Mouse (Mus musculus): ENCODE results near the gene Trdmt1. TPM values are rescaled to one million over a fixed set of nuclear protein-coding genes. Genes with fewer than 3 reads are reported as not detected.

Trdmt1 gene
- polyA plus RNA-seq, 1 experiment = 3.1 TPM

DNA sequence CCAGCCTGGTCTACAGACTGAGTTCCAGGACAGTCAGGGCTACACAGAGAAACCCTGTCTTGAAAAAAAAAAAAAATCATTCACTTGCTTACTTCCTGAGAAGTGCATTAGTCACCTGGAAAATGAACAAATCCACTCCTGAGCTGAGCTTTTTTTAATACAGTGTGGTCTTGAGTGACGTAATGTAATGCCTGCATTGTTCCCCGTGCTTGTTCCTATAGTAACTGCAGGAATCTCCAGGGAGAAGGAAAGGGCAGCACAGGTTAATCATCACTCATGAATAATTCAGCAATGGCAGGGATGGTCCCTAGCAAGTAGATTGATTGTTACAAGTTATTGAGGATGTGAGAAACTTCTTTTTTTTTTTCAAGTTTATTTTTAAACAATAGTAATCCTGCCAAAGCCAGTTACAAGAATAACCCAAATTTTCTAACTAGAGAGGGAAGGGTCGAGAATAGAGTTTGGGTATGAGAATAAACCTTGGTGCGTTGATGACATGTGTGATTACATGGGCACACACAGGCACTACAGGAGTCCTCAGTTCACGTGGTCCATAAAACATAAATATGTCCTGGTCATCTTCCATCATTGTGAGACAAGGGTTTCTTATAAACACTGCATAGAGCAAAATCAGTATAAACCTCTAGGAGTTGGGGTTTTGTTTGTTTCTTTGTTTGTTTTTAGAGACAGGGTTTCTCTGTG is 44.0 kb downstream of the Trdmt1 start:
- Histone ChIP-seq H3K4me1 (ENCODE audit: control insufficient read depth, insufficient read depth, low read length) (no peaks in the 10 kb centered on the region), H3K4me3 (replicated peaks; ENCODE audit: control insufficient read depth, low read depth, low read length) (no peak overlapping the region), H3K27ac (ENCODE audit: control insufficient read depth, insufficient read depth, low read depth, low read length, poor library complexity) (no peak overlapping the region)
- TF ChIP-seq CTCF (IDR thresholded peaks at IDR 0.05; ENCODE audit: control insufficient read depth, insufficient read depth, low read length) = no peak
- no peak for TF ChIP-seq POLR2A (IDR thresholded peaks at IDR 0.05; ENCODE audit: borderline replicate concordance, control insufficient read depth, low read depth, low read length)
- WGBS = 75% methylated on average over 5 of the region's 5 CpGs

- no peak for TF ChIP-seq POLR2A (IDR thresholded peaks at IDR 0.05; ENCODE audit: borderline replicate concordance, control insufficient read depth, low read depth, low read length)
- no peak for TF ChIP-seq CTCF (IDR thresholded peaks at IDR 0.05; ENCODE audit: control insufficient read depth, insufficient read depth, low read length)
- Histone ChIP-seq H3K4me3 (replicated peaks; ENCODE audit: control insufficient read depth, low read depth, low read length) (no peak overlapping the region), H3K4me1 (ENCODE audit: control insufficient read depth, insufficient read depth, low read length) (no peaks in the 10 kb centered on the region), H3K27ac (ENCODE audit: control insufficient read depth, insufficient read depth, low read depth, low read length, poor library complexity) (no peak overlapping the region)
- 69% methylated on average over 7 of the region's 7 CpGs for WGBS
Measured at GRCm38 (mm10) chr2:13499196-13499595, 45.3 kb downstream of the Trdmt1 start.

- no peak overlapping the region for H3K4me3 ChIP-seq (replicated peaks; ENCODE audit: control insufficient read depth, low read depth, low read length)
- no peak overlapping the region for H3K27ac ChIP-seq (ENCODE audit: control insufficient read depth, insufficient read depth, low read depth, low read length, poor library complexity)
- TF ChIP-seq POLR2A (IDR thresholded peaks at IDR 0.05; ENCODE audit: borderline replicate concordance, control insufficient read depth, low read depth, low read length) (no peak), CTCF (IDR thresholded peaks at IDR 0.05; ENCODE audit: control insufficient read depth, insufficient read depth, low read length) (no peak)
- H3K4me1 ChIP-seq (ENCODE audit: control insufficient read depth, insufficient read depth, low read length) = no peaks in the 10 kb centered on the region
- WGBS = 29% methylated on average over 2 of the region's 2 CpGs
Measured at GRCm38 (mm10) chr2:13496087-13496486, 48.4 kb downstream of the Trdmt1 start.

GRCm38 (mm10) chr2:13492927-13493326 is 51.5 kb downstream of the Trdmt1 start:
- no peaks in the 10 kb centered on the region for H3K4me1 ChIP-seq (ENCODE audit: control insufficient read depth, insufficient read depth, low read length)
- WGBS = 76% methylated on average over 4 of the region's 4 CpGs
- H3K4me3 ChIP-seq (replicated peaks; ENCODE audit: control insufficient read depth, low read depth, low read length) = no peak overlapping the region
- no peak overlapping the region for H3K27ac ChIP-seq (ENCODE audit: control insufficient read depth, insufficient read depth, low read depth, low read length, poor library complexity)
- TF ChIP-seq CTCF (IDR thresholded peaks at IDR 0.05; ENCODE audit: control insufficient read depth, insufficient read depth, low read length) (no peak), POLR2A (IDR thresholded peaks at IDR 0.05; ENCODE audit: borderline replicate concordance, control insufficient read depth, low read depth, low read length) (no peak)

DNA sequence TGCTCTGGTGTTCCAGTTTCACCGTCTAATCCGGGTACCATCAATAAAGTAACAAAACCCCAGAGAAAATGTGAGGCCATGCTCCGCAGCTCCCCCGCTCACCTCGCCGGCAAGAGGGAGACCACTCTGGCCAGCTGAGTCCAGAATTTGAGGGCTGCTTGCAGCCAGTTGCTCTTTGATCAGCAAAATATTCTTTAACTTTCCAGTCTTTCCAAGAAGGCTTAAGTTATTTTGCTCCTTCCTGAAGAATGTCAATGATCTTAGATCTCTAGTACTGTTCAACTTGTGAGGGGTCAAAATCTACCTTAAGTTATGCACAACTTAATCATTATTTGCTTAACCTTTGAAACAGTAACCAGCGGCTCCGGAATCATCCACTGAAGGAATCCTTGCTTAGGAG is 52.7 kb downstream of the Trdmt1 start, which contains the start of gene Cubn:
TSS of gene Cubn (minus strand) at position 80 of the 400 bp plus-strand sequence.
- H3K4me3 ChIP-seq (replicated peaks; ENCODE audit: control insufficient read depth, low read depth, low read length) = no peak within 1 kb of the TSS
- TF ChIP-seq CTCF (IDR thresholded peaks at IDR 0.05; ENCODE audit: control insufficient read depth, insufficient read depth, low read length) (no peak), POLR2A (IDR thresholded peaks at IDR 0.05; ENCODE audit: borderline replicate concordance, control insufficient read depth, low read depth, low read length) (no peak)

DNA sequence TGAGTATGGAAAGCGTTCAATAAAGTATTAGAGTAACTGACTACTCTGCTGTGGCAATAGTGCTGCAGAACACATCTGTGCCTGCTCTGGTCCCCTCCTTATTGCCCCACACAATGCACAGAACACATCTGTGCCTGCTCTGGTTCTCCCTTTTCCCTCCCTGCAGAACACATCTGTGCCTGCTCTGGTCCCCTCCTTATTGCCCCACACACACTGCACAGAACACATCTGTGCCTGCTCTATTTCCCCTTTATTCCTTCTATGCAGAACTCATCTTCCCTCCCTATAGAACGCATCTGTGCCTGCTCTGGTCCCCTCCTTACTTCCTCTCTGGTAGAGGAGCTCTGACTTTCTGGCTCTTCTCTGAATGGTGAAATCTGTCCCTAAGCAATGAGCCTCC is 54.0 kb downstream of the Trdmt1 start:
- TF ChIP-seq CTCF (IDR thresholded peaks at IDR 0.05; ENCODE audit: control insufficient read depth, insufficient read depth, low read length) (no peak), POLR2A (IDR thresholded peaks at IDR 0.05; ENCODE audit: borderline replicate concordance, control insufficient read depth, low read depth, low read length) (no peak)
- no peak overlapping the region for H3K27ac ChIP-seq (ENCODE audit: control insufficient read depth, insufficient read depth, low read depth, low read length, poor library complexity)

More for the DNA sequence above, 52.7 kb downstream of the Trdmt1 start, which contains the start of gene Cubn:
- Histone ChIP-seq H3K4me1 (ENCODE audit: control insufficient read depth, insufficient read depth, low read length) (no peaks in the 10 kb centered on the region), H3K27ac (ENCODE audit: control insufficient read depth, insufficient read depth, low read depth, low read length, poor library complexity) (no peak within 1 kb of the TSS)
- WGBS = 90% methylated on average over 8 of the region's 8 CpGs

DNA sequence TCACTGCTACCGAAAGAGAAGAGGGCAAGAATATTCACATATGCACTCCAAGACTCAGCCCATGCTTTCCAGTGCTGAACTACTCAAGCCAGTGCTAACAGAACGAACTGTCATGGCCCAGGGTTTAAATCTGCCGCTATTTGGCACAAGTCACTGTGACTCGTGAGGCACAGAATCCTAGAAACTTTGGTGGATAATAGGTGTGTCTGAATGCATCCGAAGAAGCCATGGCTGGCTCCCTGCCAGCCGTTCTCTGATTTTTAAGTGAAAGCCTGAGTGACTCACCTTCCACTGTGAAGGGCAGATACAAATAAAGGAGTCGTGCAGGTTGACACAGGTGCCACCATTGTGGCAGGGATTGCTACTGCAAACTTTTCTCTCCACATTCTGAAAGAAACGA is 58.0 kb downstream of the Trdmt1 start:
- H3K27ac ChIP-seq (ENCODE audit: control insufficient read depth, insufficient read depth, low read depth, low read length, poor library complexity) = no peak overlapping the region
- WGBS = 84% methylated on average over 8 of the region's 8 CpGs
- no peak for TF ChIP-seq POLR2A (IDR thresholded peaks at IDR 0.05; ENCODE audit: borderline replicate concordance, control insufficient read depth, low read depth, low read length)
- TF ChIP-seq CTCF (IDR thresholded peaks at IDR 0.05; ENCODE audit: control insufficient read depth, insufficient read depth, low read length) = no peak
- H3K4me1 ChIP-seq (ENCODE audit: control insufficient read depth, insufficient read depth, low read length) = no peaks in the 10 kb centered on the region
- no peak overlapping the region for H3K4me3 ChIP-seq (replicated peaks; ENCODE audit: control insufficient read depth, low read depth, low read length)

More for the DNA sequence above, 54.0 kb downstream of the Trdmt1 start:
- no peak overlapping the region for H3K4me3 ChIP-seq (replicated peaks; ENCODE audit: control insufficient read depth, low read depth, low read length)
- no peaks in the 10 kb centered on the region for H3K4me1 ChIP-seq (ENCODE audit: control insufficient read depth, insufficient read depth, low read length)
- 49% methylated on average over 2 of the region's 2 CpGs for WGBS

GRCm38 (mm10) chr2:13484566-13484965 is 59.9 kb downstream of the Trdmt1 start:
- Histone ChIP-seq H3K4me1 (ENCODE audit: control insufficient read depth, insufficient read depth, low read length) (no peaks in the 10 kb centered on the region), H3K4me3 (replicated peaks; ENCODE audit: control insufficient read depth, low read depth, low read length) (no peak overlapping the region), H3K27ac (ENCODE audit: control insufficient read depth, insufficient read depth, low read depth, low read length, poor library complexity) (no peak overlapping the region)
- TF ChIP-seq CTCF (IDR thresholded peaks at IDR 0.05; ENCODE audit: control insufficient read depth, insufficient read depth, low read length) = no peak
- no peak for TF ChIP-seq POLR2A (IDR thresholded peaks at IDR 0.05; ENCODE audit: borderline replicate concordance, control insufficient read depth, low read depth, low read length)
- 87% methylated on average over 3 of the region's 3 CpGs for WGBS

Measured in bone marrow, adult 2 months (tissue).